Mouse (Mus musculus) spleen, embryonic (tissue): ENCODE measurements around the gene Pde3a.

Source experiments
- CTCF ChIA-PET: fragments of 350-600 bp; sonication (Branson Sonifier 250); formaldehyde crosslinking; loops from one replicate; lab custom pipeline; 2022; lab: Charles Lee

The Pde3a gene

GRCm38 (mm10) chr6:141248691-141249584 is at the start of gene Pde3a:
Pde3a (plus strand) TSS chr6:141249269.
- CTCF ChIA-PET = no interaction called here

- CTCF ChIA-PET = no interaction called here
These were observed 48.9 kb upstream of the Pde3a start for GRCm38 (mm10) chr6:141200173-141200615.

- CTCF ChIA-PET = no interaction called here
These were observed 41.5 kb upstream of the Pde3a start for GRCm38 (mm10) chr6:141207531-141207930.

- CTCF ChIA-PET = no interaction called here
These were observed 40.7 kb upstream of the Pde3a start for GRCm38 (mm10) chr6:141208283-141208872.

- CTCF ChIA-PET = no interaction called here
These were observed 39.0 kb upstream of the Pde3a start for GRCm38 (mm10) chr6:141210021-141210420.

- CTCF ChIA-PET = no interaction called here
These were observed 28.0 kb upstream of the Pde3a start for GRCm38 (mm10) chr6:141221081-141221480.

GRCm38 (mm10) chr6:141226851-141227657 is 22.0 kb upstream of the Pde3a start:
- CTCF ChIA-PET = no interaction called here

GRCm38 (mm10) chr6:141227658-141228005 is 21.4 kb upstream of the Pde3a start:
- CTCF ChIA-PET = no interaction called here

GRCm38 (mm10) chr6:141232756-141233382 is 16.2 kb upstream of the Pde3a start:
- CTCF ChIA-PET = no interaction called here

- CTCF ChIA-PET = no interaction called here
These were observed 7.3 kb upstream of the Pde3a start for GRCm38 (mm10) chr6:141241809-141242208.

GRCm38 (mm10) chr6:141245089-141245488 is 4.0 kb upstream of the Pde3a start:
- CTCF ChIA-PET = no interaction called here

- CTCF ChIA-PET = no interaction called here
These were observed 2.7 kb upstream of the Pde3a start for GRCm38 (mm10) chr6:141246391-141246790.

- CTCF ChIA-PET = no interaction called here
These were observed 988 bp upstream of the Pde3a start for GRCm38 (mm10) chr6:141248081-141248480.

GRCm38 (mm10) chr6:141249585-141250295 is 671 bp downstream of the Pde3a start:
- CTCF ChIA-PET = no interaction called here

- CTCF ChIA-PET = no interaction called here
These were observed 1.2 kb downstream of the Pde3a start for GRCm38 (mm10) chr6:141250296-141250629.

- CTCF ChIA-PET = no interaction called here
These were observed 1.9 kb downstream of the Pde3a start for GRCm38 (mm10) chr6:141250984-141251383.

- CTCF ChIA-PET = no interaction called here
These were observed 3.5 kb downstream of the Pde3a start for GRCm38 (mm10) chr6:141252520-141252919.

GRCm38 (mm10) chr6:141254956-141255355 is 5.9 kb downstream of the Pde3a start:
- CTCF ChIA-PET = no interaction called here

- CTCF ChIA-PET = no interaction called here
These were observed 7.8 kb downstream of the Pde3a start for GRCm38 (mm10) chr6:141256896-141257295.

GRCm38 (mm10) chr6:141257434-141258202 is 8.5 kb downstream of the Pde3a start:
- CTCF ChIA-PET = no interaction called here

GRCm38 (mm10) chr6:141265257-141265656 is 16.2 kb downstream of the Pde3a start:
- CTCF ChIA-PET = no interaction called here
